Mouse (Mus musculus): ENCODE results near the gene Mrpl36. TPM values are rescaled to one million over a fixed set of nuclear protein-coding genes. Genes with fewer than 3 reads are reported as not detected.

Mrpl36 gene
- polyA plus RNA-seq, 2 experiments = 91.9 to 122 TPM

DNA sequence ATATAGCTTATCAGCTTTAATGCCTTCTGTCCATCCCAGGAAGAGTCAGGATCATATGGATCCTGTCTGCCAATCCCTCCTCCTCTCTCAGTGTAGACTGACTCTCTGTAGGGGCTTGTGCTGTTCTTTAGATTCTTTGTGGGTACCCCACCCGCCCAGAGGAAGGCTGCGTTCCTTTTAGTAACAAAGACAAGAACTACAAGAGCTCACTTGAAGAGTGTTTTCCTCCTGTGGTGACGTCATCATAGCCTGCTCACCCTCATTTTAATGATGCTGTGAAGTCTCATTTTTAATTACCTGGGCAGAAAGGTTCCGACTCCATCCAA, 22.3 kb upstream of the Mrpl36 start:
- WGBS = 48% methylated on average over 4 of the region's 4 CpGs
- no peak for TF ChIP-seq POLR2A (IDR thresholded peaks at IDR 0.05; ENCODE audit: borderline replicate concordance, extremely low read depth, insufficient read depth, insufficient read length)
- Histone ChIP-seq H3K27ac (replicated peaks; ENCODE audit: low read depth, low read length) (no peak overlapping the region), H3K36me3 (ENCODE audit: control insufficient read depth, insufficient read depth, low read length) (no peaks in the 10 kb centered on the region), H3K4me3 (replicated peaks; ENCODE audit: low read length) (no peak overlapping the region), H3K4me1 (ENCODE audit: control insufficient read depth, insufficient read depth, low read length) (no peaks in the 10 kb centered on the region), H3K27me3 (ENCODE audit: control insufficient read depth, insufficient read depth, low read length) (no peaks in the 10 kb centered on the region), H3K4me2 (replicated peaks; ENCODE audit: low read depth, low read length, severe bottlenecking) (no peak overlapping the region), H3K9me3 (ENCODE audit: control insufficient read depth, low read length) (no peaks in the 10 kb centered on the region), H3K9ac (ENCODE audit: low read depth, low read length, severe bottlenecking) (no peak overlapping the region)
- ATAC-seq (ENCODE audit: low FRiP score, low read depth) (no peak), DNase-seq (ENCODE audit: low spot score) (no peak)

DNA sequence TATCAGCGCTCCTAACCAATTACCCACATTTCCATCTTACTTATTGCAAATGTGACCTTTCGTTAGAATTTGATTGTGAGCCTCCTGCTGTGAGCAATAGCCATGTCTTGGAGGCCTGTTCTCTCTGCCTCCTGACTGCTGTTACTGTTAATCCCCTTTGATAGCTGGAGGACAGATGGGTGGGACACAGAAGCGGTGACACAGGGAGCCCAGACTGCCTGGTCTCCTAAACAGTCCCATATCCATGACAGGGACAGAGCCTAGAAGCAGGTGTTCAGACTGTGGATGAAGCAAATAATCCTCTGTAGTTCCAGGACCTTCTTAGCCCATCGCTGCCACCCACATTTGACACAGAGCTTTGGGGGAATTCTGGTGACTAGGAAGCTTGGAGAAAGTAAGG, 21.9 kb upstream of the Mrpl36 start:
- TF ChIP-seq POLR2A (IDR thresholded peaks at IDR 0.05; ENCODE audit: borderline replicate concordance, extremely low read depth, insufficient read depth, insufficient read length) = no peak
- Histone ChIP-seq H3K27me3 (ENCODE audit: control insufficient read depth, insufficient read depth, low read length) (no peaks in the 10 kb centered on the region), H3K9me3 (ENCODE audit: control insufficient read depth, low read length) (no peaks in the 10 kb centered on the region), H3K4me3 (replicated peaks; ENCODE audit: low read length) (no peak overlapping the region), H3K4me2 (replicated peaks; ENCODE audit: low read depth, low read length, severe bottlenecking) (no peak overlapping the region), H3K4me1 (ENCODE audit: control insufficient read depth, insufficient read depth, low read length) (no peaks in the 10 kb centered on the region), H3K27ac (replicated peaks; ENCODE audit: low read depth, low read length) (no peak overlapping the region), H3K36me3 (ENCODE audit: control insufficient read depth, insufficient read depth, low read length) (no peaks in the 10 kb centered on the region), H3K9ac (ENCODE audit: low read depth, low read length, severe bottlenecking) (no peak overlapping the region)
- ATAC-seq (ENCODE audit: low FRiP score, low read depth) = peak; percentile 56; the same call in 1 of the 2 replicates
- WGBS = 43% methylated on average over 4 of the region's 4 CpGs
- no peak for DNase-seq (ENCODE audit: low spot score)

DNA sequence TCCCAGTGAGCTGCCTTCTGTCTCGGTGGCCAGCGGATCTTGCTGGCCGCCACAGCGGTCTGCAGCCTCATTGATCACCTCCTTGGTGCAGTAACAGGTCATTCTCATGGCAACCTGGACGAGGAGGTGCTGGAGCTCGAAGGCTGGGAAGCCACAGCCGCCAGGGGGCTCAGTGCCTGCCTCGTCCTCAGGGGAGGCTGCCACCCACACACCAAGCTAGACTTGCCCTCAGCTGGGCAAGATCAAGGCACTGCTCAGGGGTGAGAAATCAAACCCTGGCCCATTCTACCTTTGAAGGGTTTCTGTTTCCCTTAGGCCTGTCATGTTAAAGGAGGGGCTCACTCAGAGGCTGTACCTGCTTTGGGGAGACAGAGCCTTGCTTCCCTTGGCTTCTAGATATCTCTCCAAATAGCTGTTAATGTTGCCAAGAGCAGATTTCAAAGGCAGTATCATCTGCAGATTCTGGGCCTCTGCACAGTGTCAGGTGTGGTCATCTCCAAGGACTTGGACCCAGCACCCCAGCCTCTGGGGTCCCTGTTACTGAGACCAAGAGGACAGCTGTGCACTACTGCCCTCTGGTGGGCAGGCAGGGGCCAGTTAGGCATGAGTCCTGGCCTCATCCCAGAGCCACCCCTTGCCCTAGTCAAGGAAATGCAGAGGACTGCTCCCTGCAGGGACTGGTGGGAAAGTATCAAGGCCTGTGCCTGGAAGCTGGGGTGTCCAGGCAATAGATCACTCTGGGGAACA, 18.0 kb upstream of the Mrpl36 start:
- no peaks in the 10 kb centered on the region for H3K4me1 ChIP-seq (ENCODE audit: control insufficient read depth, insufficient read depth, low read length)
- H3K27me3 ChIP-seq (ENCODE audit: control insufficient read depth, insufficient read depth, low read length) = no peaks in the 10 kb centered on the region
- no peak overlapping the region for H3K27ac ChIP-seq (replicated peaks; ENCODE audit: low read depth, low read length)
- no peak for TF ChIP-seq POLR2A (IDR thresholded peaks at IDR 0.05; ENCODE audit: borderline replicate concordance, extremely low read depth, insufficient read depth, insufficient read length)
- peak; percentile 25 for DNase-seq (ENCODE audit: low spot score)
- H3K4me2 ChIP-seq (replicated peaks; ENCODE audit: low read depth, low read length, severe bottlenecking) = no peak overlapping the region
- H3K9me3 ChIP-seq (ENCODE audit: control insufficient read depth, low read length) = no peaks in the 10 kb centered on the region
- H3K4me3 ChIP-seq (replicated peaks; ENCODE audit: low read length) = no peak overlapping the region
- H3K9ac ChIP-seq (ENCODE audit: low read depth, low read length, severe bottlenecking) = no peak overlapping the region
- no peak for ATAC-seq (ENCODE audit: low FRiP score, low read depth)
- WGBS = 24% methylated on average over 8 of the region's 8 CpGs
- H3K36me3 ChIP-seq (ENCODE audit: control insufficient read depth, insufficient read depth, low read length) = no peaks in the 10 kb centered on the region

DNA sequence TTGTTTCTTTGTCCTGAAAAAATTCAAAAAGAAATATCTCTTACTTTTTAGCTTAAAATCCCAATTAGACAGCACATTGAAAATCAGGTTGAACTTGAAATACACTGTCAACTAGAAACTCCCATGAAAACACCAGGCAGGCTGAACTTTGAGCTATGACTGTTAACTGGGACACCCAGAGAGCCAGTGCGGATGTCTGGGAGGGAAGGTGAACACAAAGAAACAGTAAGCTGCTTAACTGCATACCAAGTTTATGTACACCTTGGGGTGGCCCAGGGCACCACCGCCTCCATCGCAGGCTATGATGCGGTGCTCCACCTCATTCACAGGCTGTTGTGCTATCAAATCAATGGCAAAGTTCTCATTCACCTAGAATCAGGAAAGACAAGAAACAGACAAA, 8.3 kb upstream of the Mrpl36 start:
- Histone ChIP-seq H3K9ac (ENCODE audit: low read depth, low read length, severe bottlenecking) (no peak overlapping the region), H3K27me3 (ENCODE audit: control insufficient read depth, insufficient read depth, low read length) (no peaks in the 10 kb centered on the region), H3K4me1 (ENCODE audit: control insufficient read depth, insufficient read depth, low read length) (no peaks in the 10 kb centered on the region), H3K4me2 (replicated peaks; ENCODE audit: low read depth, low read length, severe bottlenecking) (no peak overlapping the region), H3K36me3 (ENCODE audit: control insufficient read depth, insufficient read depth, low read length) (peaks cover 62% of the 10 kb centered on the region), H3K4me3 (replicated peaks; ENCODE audit: low read length) (no peak overlapping the region), H3K27ac (replicated peaks; ENCODE audit: low read depth, low read length) (no peak overlapping the region), H3K9me3 (ENCODE audit: control insufficient read depth, low read length) (peaks cover 7% of the 10 kb centered on the region)
- 97% methylated on average over 4 of the region's 4 CpGs for WGBS
- no peak for TF ChIP-seq POLR2A (IDR thresholded peaks at IDR 0.05; ENCODE audit: borderline replicate concordance, extremely low read depth, insufficient read depth, insufficient read length)
- DNase-seq (ENCODE audit: low spot score) = no peak
- no peak for ATAC-seq (ENCODE audit: low FRiP score, low read depth)

DNA sequence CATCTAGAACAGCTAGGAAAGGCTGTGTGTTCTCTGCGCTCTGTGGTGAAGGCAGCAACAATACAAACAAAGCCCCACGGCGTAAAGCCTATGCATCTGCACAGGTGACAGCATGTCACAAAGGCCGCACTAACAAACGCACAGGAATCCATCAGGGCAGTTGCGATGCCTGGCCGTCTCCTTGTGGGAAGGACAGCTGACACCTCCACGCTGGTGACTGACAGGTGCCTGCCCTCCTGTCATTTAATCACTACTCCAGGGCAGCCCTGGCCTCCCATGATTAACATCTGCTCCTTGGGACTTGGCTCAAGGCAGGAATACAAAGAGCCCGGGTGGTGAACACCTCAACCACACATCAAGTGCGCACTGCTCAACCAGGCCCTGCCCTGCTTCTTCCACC, 5.7 kb upstream of the Mrpl36 start:
- Histone ChIP-seq H3K4me1 (ENCODE audit: control insufficient read depth, insufficient read depth, low read length) (peaks cover 6% of the 10 kb centered on the region; the same call in 1 of the 2 replicates), H3K4me2 (replicated peaks; ENCODE audit: low read depth, low read length, severe bottlenecking) (no peak overlapping the region), H3K36me3 (ENCODE audit: control insufficient read depth, insufficient read depth, low read length) (peaks cover 64% of the 10 kb centered on the region), H3K27me3 (ENCODE audit: control insufficient read depth, insufficient read depth, low read length) (no peaks in the 10 kb centered on the region), H3K27ac (replicated peaks; ENCODE audit: low read depth, low read length) (no peak overlapping the region), H3K9ac (ENCODE audit: low read depth, low read length, severe bottlenecking) (no peak overlapping the region), H3K4me3 (replicated peaks; ENCODE audit: low read length) (no peak overlapping the region), H3K9me3 (ENCODE audit: control insufficient read depth, low read length) (peaks cover under 1% of the 10 kb centered on the region; the same call in 1 of the 2 replicates)
- 88% methylated on average over 10 of the region's 10 CpGs for WGBS
- no peak for TF ChIP-seq POLR2A (IDR thresholded peaks at IDR 0.05; ENCODE audit: borderline replicate concordance, extremely low read depth, insufficient read depth, insufficient read length)
- ATAC-seq (ENCODE audit: low FRiP score, low read depth) (no peak), DNase-seq (ENCODE audit: low spot score) (no peak)
